In the genomic region with DNA sequence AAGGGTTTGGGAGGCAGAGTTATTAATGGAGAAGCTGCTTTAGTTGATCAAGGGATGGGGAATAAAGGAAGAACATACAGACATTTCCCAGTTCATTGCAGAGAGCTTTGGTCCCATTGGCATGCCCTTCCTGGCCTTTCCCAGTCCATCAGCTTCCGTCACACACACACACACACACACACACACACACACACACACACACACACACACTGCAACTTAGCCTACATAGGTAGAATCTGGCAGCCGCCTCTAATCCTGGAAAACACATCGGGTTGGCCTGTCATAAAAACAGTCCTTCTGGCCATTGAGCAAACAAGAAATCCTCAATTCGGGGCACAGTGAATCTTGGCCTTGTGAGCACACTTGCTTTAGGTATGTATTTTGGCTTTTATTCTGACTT, we compare ENCODE assay signal across 16 mouse cellular contexts.
"Had no signal": no experiment of that assay in that cellular context is flagged by ENCODE, and none has a peak within 500 bp of the region (broad histone marks: within the 10 kb centered on the region; RNA-seq: fewer than 3 reads in every experiment).

No protein-coding gene starts in this region.

- H3K36me3 ChIP-seq: midbrain, embryonic 13.5 days; midbrain, embryonic 15.5 days; neural tube, embryonic 12.5 days; stomach, embryonic 15.5 days had no signal

- H3K4me3 ChIP-seq: megakaryocyte, embryonic 14.5 days; midbrain, embryonic 13.5 days; midbrain, embryonic 15.5 days; neural tube, embryonic 12.5 days; stomach, embryonic 15.5 days had no signal

- H3K9me3 ChIP-seq: megakaryocyte, embryonic 14.5 days; midbrain, embryonic 13.5 days; midbrain, embryonic 15.5 days; neural tube, embryonic 12.5 days; stomach, embryonic 15.5 days had no signal

- H3K27ac ChIP-seq: macrophage; midbrain, embryonic 13.5 days; midbrain, embryonic 15.5 days; neural tube, embryonic 12.5 days; stomach, embryonic 15.5 days; stomach, postnatal 0 days had no signal

- H3K9ac ChIP-seq: lung, embryonic 14.5 days; midbrain, embryonic 13.5 days; midbrain, embryonic 15.5 days; neural tube, embryonic 12.5 days; stomach, embryonic 15.5 days had no signal

- H3K27me3 ChIP-seq: megakaryocyte, embryonic 14.5 days; midbrain, embryonic 13.5 days; midbrain, embryonic 15.5 days; neural tube, embryonic 12.5 days; stomach, embryonic 15.5 days had no signal

- H3K4me2 ChIP-seq: lung, embryonic 14.5 days; midbrain, embryonic 11.5 days; midbrain, embryonic 13.5 days; midbrain, embryonic 15.5 days; neural tube, embryonic 12.5 days; stomach, embryonic 15.5 days had no signal

- DNase-seq: lung, adult 18-20 months; lung, embryonic 14.5 days; lung, postnatal 10 days; lung, postnatal 36 days; right cerebral cortex, postnatal 14 days; thymus, adult 2 months; thymus, postnatal 25 days; thymus, postnatal 4 days had no signal

- H3K4me1 ChIP-seq: megakaryocyte, embryonic 14.5 days; midbrain, embryonic 13.5 days; midbrain, embryonic 15.5 days; neural tube, embryonic 12.5 days; stomach, embryonic 15.5 days had no signal

- ATAC-seq: midbrain, embryonic 13.5 days; midbrain, embryonic 15.5 days had no signal
